10 mouse cellular contexts compared by ENCODE assay signal in genomic region chr8:57213982-57214930, GRCm38 (mm10).
DNase-seq lines count a peak whose midpoint lies in the region; ATAC-seq lines count a peak whose summit lies in the region.
"Had no signal": no experiment of that assay in that cellular context is flagged by ENCODE, and none has a peak within 500 bp of the region (broad histone marks: within the 10 kb centered on the region; RNA-seq: fewer than 3 reads in every experiment).

No protein-coding gene starts in this region.

- no peaks in the 10 kb centered on the region for H3K36me3 ChIP-seq in lung, embryonic 16.5 days (ENCODE audit: control insufficient read depth, insufficient read depth, low read length)
- H3K36me3 ChIP-seq in heart, embryonic 14.5 days (ENCODE audit: control insufficient read depth, insufficient read depth, low read length): no peaks in the 10 kb centered on the region
- no peaks in the 10 kb centered on the region for H3K36me3 ChIP-seq in stomach, embryonic 14.5 days (ENCODE audit: control insufficient read depth, insufficient read depth, low read length)
- H3K36me3 ChIP-seq: midbrain, embryonic 10.5 days had no signal

- H3K4me1 ChIP-seq in lung, embryonic 16.5 days (replicated peaks; ENCODE audit: control insufficient read depth, insufficient read depth, low read length): no peaks in the 10 kb centered on the region
- H3K4me1 ChIP-seq in heart, embryonic 14.5 days (ENCODE audit: control insufficient read depth in 2 of 2, insufficient read depth in 2 of 2, low read length in 2 of 2): peaks cover 3 to 7% of the 10 kb centered on the region in 2 experiments; a peak in 3 of 4 replicates
- H3K4me1 ChIP-seq in stomach, embryonic 14.5 days (ENCODE audit: control insufficient read depth, insufficient read depth, low read length): peaks cover 5% of the 10 kb centered on the region; the same call in 1 of the 2 replicates
- H3K4me1 ChIP-seq: midbrain, embryonic 10.5 days had no signal

- DNase-seq in gastrocnemius, adult 18-20 months (ENCODE audit: low spot score): peak; percentile 1
- DNase-seq in gastrocnemius, adult 8-10 months (ENCODE audit: low spot score in 2 of 2): no peak
- DNase-seq in lung, postnatal 14 days: no peak
- no peak for DNase-seq in adrenal gland, adult 18-20 months (ENCODE audit: low spot score in 2 of 2)
- no peak for DNase-seq in layer of hippocampus, postnatal 14 days (ENCODE audit: low spot score in 2 of 2)

- H3K9ac ChIP-seq in lung, embryonic 16.5 days (ENCODE audit: low read length): no peak overlapping the region
- peak overlapping the region; percentile 35; the same call in 1 of the 2 replicates for H3K9ac ChIP-seq in heart, embryonic 14.5 days (ENCODE audit: low read length)
- no peak overlapping the region for H3K9ac ChIP-seq in stomach, embryonic 14.5 days (replicated peaks; ENCODE audit: low read depth, low read length)

- no peaks in the 10 kb centered on the region; the same call in 1 of the 2 replicates for H3K27me3 ChIP-seq in lung, embryonic 16.5 days (ENCODE audit: control insufficient read depth, insufficient read depth, low read depth, low read length)
- no peaks in the 10 kb centered on the region for H3K27me3 ChIP-seq in heart, embryonic 14.5 days (ENCODE audit: control insufficient read depth, insufficient read depth, low read length)
- H3K27me3 ChIP-seq in stomach, embryonic 14.5 days (ENCODE audit: control insufficient read depth, insufficient read depth, low read length): no peaks in the 10 kb centered on the region

- WGBS in lung, embryonic 16.5 days: 44% methylated on average over 31 of the region's 31 CpGs
- 40% methylated on average over 31 of the region's 31 CpGs for WGBS in heart, embryonic 14.5 days
- WGBS in stomach, embryonic 14.5 days: 31% methylated on average over 31 of the region's 31 CpGs

- no peaks in the 10 kb centered on the region for H3K9me3 ChIP-seq in lung, embryonic 16.5 days (ENCODE audit: control insufficient read depth, low read length)
- H3K9me3 ChIP-seq in heart, embryonic 14.5 days (ENCODE audit: control insufficient read depth, low read length): no peaks in the 10 kb centered on the region
- no peaks in the 10 kb centered on the region for H3K9me3 ChIP-seq in stomach, embryonic 14.5 days (ENCODE audit: control insufficient read depth, low read depth, low read length)
- H3K9me3 ChIP-seq: midbrain, embryonic 10.5 days had no signal

- peak overlapping the region; percentile 45 for H3K4me2 ChIP-seq in lung, embryonic 16.5 days (ENCODE audit: low read depth, low read length)
- H3K4me2 ChIP-seq in heart, embryonic 14.5 days (ENCODE audit: low read length): peak overlapping the region; percentile 57
- H3K4me2 ChIP-seq in stomach, embryonic 14.5 days (replicated peaks; ENCODE audit: low read depth, low read length): peak overlapping the region; percentile 45

- no peak for ATAC-seq in lung, embryonic 16.5 days (ENCODE audit: low read depth)
- ATAC-seq in heart, embryonic 14.5 days (ENCODE audit: insufficient number of reproducible peaks, insufficient read depth, low FRiP score, low read depth): no peak
- peak; percentile 78; the same call in 1 of the 2 replicates for ATAC-seq in stomach, embryonic 14.5 days (ENCODE audit: insufficient number of reproducible peaks, insufficient read depth, low FRiP score, low read depth)
- ATAC-seq: hindbrain, embryonic 16.5 days had no signal

- H3K27ac ChIP-seq in lung, embryonic 16.5 days (ENCODE audit: low read length): no peak overlapping the region
- H3K27ac ChIP-seq in heart, embryonic 14.5 days (replicated peaks in 1 of 2; ENCODE audit: control insufficient read depth in 1 of 2, insufficient read depth in 1 of 2, low read depth in 2 of 2, low read length in 2 of 2): peak overlapping the region; percentile 61 to 64
- H3K27ac ChIP-seq in stomach, embryonic 14.5 days (ENCODE audit: low read length): peak overlapping the region; percentile 52
- H3K27ac ChIP-seq: midbrain, embryonic 10.5 days had no signal

- peak overlapping the region; percentile 16; the same call in 1 of the 2 replicates for H3K4me3 ChIP-seq in lung, embryonic 16.5 days (ENCODE audit: low read length)
- peak overlapping the region; percentile 3 to 29 for H3K4me3 ChIP-seq in heart, embryonic 14.5 days (ENCODE audit: control insufficient read depth in 1 of 2, insufficient read depth in 1 of 2, low read depth in 1 of 2, low read length in 2 of 2)
- 0 out of 2 replicates have a peak overlapping the region, but pooled peaks have one; percentile 4 for H3K4me3 ChIP-seq in stomach, embryonic 14.5 days (ENCODE audit: low read depth, low read length)
- H3K4me3 ChIP-seq: midbrain, embryonic 10.5 days had no signal
